Mouse (Mus musculus) layer of hippocampus, adult 8-10 months (tissue): Measurements from ENCODE around the gene Efcab8. TPM values are rescaled to one million over a fixed set of nuclear protein-coding genes. Genes with fewer than 3 reads are reported as not detected.
"Not testable (repeated sequence)": the region's sequence is repeated elsewhere in the genome, so short reads cannot be mapped to it uniquely, and the experiment has no call there.

Source experiments
- DNase-seq, 2 experiments: peaks; one replicate each; pipeline ENCODE4 v3.0.0; 2022; ENCODE audit warnings: low spot score in 2 of 2
- total RNA-seq, 4 experiments: library from RNA; stranded (reverse); gene quantifications; 2 replicates each; pipeline ENCODE4 v1.2.4; 2022

Gene Efcab8
- total RNA-seq, 4 experiments from 2014 or later, result 0.14 to 0.61 (median 0.37) TPM

- no peak for DNase-seq
Observed at GRCm38 (mm10) chr2:153824593-153824992, 44.9 kb downstream of the Efcab8 start.

GRCm38 (mm10) chr2:153825900-153826299, 46.2 kb downstream of the Efcab8 start:
- not testable (repeated sequence) for DNase-seq

- DNase-seq, result no peak
Observed at GRCm38 (mm10) chr2:153827171-153827830, 47.6 kb downstream of the Efcab8 start.

GRCm38 (mm10) chr2:153828704-153829103, 49.0 kb downstream of the Efcab8 start:
- DNase-seq, result no peak

GRCm38 (mm10) chr2:153833291-153833690, 53.6 kb downstream of the Efcab8 start:
- DNase-seq, result no peak

DNA sequence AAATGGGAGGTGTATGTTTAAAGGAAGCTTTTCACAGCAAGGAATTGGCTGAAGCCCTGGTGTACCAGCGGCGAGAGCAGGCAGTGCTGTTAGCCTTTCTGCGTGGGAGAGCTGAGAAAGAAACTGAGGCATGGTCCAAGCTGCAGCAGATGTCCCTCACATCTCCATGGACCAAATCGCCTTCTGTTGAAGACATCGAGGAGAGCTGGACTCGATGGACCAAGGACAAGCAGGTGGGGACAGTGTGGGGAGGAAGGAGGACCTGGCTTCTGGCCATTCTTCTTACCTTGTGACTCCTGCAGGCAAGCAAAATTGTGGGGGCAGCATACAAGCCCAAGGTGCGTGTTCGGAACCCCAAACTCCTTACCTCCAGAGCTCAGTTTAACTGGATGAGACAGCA, 63.1 kb downstream of the Efcab8 start:
- DNase-seq, result no peak

DNA sequence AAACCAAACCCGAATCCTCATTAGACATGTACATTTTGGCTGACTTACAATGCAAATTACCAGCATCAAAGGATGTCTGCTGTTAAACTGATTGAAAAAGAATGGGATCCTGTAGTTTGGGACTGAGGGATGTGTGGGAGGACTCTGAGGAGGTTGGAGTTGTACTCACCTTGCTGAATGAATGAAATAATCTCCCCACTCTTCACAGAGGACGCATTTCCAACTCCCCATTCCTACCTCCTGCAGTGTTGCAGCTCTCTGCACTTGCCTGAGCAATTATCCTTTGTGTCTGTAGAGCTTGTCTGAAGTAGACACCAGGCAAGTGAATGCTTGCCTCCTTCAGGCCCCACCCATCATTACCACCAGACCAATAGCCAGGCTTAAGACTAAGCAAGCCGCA, 68.7 kb downstream of the Efcab8 start:
- no peak for DNase-seq

- DNase-seq, result no peak
Observed at GRCm38 (mm10) chr2:153850351-153851029, 70.8 kb downstream of the Efcab8 start.

- DNase-seq, result peak in 1 of 2 experiments; percentile 60
Observed at GRCm38 (mm10) chr2:153851030-153851360, 71.3 kb downstream of the Efcab8 start.

DNA sequence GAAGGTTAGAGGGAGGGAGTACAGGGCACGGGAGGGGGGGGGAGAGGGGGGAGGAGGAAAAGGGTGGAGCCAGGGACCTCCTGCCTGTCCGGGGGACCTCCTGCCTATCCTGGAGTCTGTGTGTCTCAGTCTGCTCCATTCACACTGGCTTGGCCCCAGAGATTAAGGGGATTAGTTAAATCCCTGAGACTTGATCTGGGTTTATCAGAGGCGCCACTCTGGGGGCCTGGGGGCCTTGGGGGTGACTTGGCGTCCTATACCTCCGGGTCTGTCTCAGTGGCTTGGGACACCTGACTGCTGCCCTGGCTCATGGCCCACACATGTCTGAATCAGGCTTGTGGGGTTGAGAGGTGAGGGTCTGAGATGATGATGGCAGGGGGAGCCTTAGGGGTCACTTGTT, 73.8 kb downstream of the Efcab8 start:
- DNase-seq, result no peak

GRCm38 (mm10) chr2:153859581-153859980, 79.8 kb downstream of the Efcab8 start:
- DNase-seq, result no peak

GRCm38 (mm10) chr2:153860315-153860714, 80.6 kb downstream of the Efcab8 start:
- DNase-seq, result no peak

- no peak for DNase-seq
Observed at GRCm38 (mm10) chr2:153860715-153861114, 81.0 kb downstream of the Efcab8 start.

DNA sequence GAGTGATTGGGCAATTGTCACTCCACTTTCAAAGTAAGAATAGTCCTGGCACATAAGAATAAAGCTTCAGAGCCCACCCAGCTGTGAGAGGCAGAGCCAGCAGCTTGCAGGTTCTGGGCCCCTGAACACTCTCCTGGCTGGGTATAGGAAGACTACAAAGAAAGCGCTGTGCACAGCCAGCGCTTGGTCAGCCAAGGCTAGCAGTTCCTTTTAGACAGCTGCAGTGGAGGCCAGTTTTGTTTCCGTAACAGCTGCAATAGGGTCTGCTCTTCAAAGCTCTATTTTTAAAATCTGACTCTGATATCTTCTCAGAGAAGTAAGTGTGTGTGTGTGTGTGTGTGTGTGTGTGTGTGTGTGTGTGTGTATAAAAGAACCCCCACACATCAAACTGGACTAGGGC, 82.2 kb downstream of the Efcab8 start:
- no peak for DNase-seq

- no peak for DNase-seq
Observed at GRCm38 (mm10) chr2:153870984-153871383, 91.3 kb downstream of the Efcab8 start, which contains the start of gene Sun5. TSS of gene Sun5 (minus strand) at chr2:153871084.

- DNase-seq, result no peak
Observed at GRCm38 (mm10) chr2:153874745-153875144, 95.0 kb downstream of the Efcab8 start, which contains the start of gene Bpifb2. TSS of gene Bpifb2 (plus strand) at chr2:153875045.

Other genes starting within 250 kb of the Efcab8 start
- 10 to 100 TPM; 44.4 to 47.8 (median 45.1) TPM for gene Nol4l, start 250.0 kb upstream of the Efcab8 start, total RNA-seq
- 10 to 100 TPM; 26.1 to 35.8 (median 29.9) TPM for gene Commd7, start 147.2 kb upstream of the Efcab8 start, total RNA-seq
- gene Dnmt3b, start 130.5 kb upstream of the Efcab8 start, total RNA-seq, result 1 to 10 TPM in 3 of 4 experiments, under 1 TPM in 1; 0.41 to 2.6 (median 2.0) TPM
- under 1 TPM in 2 of 4 experiments, not detected in 2; 0.18 to 0.20 TPM for gene Dnmt3c, start 83.3 kb upstream of the Efcab8 start, total RNA-seq
- gene Mapre1, start 38.7 kb upstream of the Efcab8 start, total RNA-seq, result 10 to 100 TPM; 71.8 to 84.9 (median 76.6) TPM
- gene Sun5, start 91.2 kb downstream of the Efcab8 start, total RNA-seq, result not detected
- not detected for gene Bpifb2, start 95.1 kb downstream of the Efcab8 start, total RNA-seq
- gene Bpifb6, start 120.5 kb downstream of the Efcab8 start, total RNA-seq, result not detected
- gene Bpifb3, start 138.3 kb downstream of the Efcab8 start, total RNA-seq, result not detected
- gene Bpifb4, start 158.3 kb downstream of the Efcab8 start, total RNA-seq, result not detected
- not detected for gene Bpifa6, start 195.0 kb downstream of the Efcab8 start, total RNA-seq
- gene Bpifa2, start 228.3 kb downstream of the Efcab8 start, total RNA-seq, result not detected